Mouse (Mus musculus) lung, adult 2 months (tissue): ENCODE results near the gene Aig1. TPM values are rescaled to one million over a fixed set of nuclear protein-coding genes. Genes with fewer than 3 reads are reported as not detected.

Experiments
- DNase-seq: peaks from one replicate; pipeline ENCODE4 v3.0.0; 2022
- H3K4me1 ChIP-seq: fragments of 200-500 bp; 2 replicates; pipeline ENCODE4 v1.6.1; 2011; ENCODE audit warnings: low read length; ENCODE audit not compliant: control insufficient read depth, insufficient read depth
- H3K4me3 ChIP-seq: fragments of 200-500 bp; replicated peaks from 2 replicates; pipeline ENCODE3; 2011; ENCODE audit warnings: low read depth, mild to moderate bottlenecking, control low read depth, low read length; ENCODE audit errors: extremely low read depth
- CTCF ChIP-seq: fragments of 200-500 bp; IDR thresholded peaks from 2 replicates; pipeline ENCODE4 v1.5.1; 2011; ENCODE audit warnings: mild to moderate bottlenecking, low read length, control low read depth; ENCODE audit not compliant: insufficient read depth
- POLR2A ChIP-seq: fragments of 200-500 bp; IDR thresholded peaks from 2 replicates; pipeline ENCODE4 v1.6.1; 2011; ENCODE audit warnings: low read depth, mild to moderate bottlenecking, control low read depth, low read length, borderline replicate concordance; ENCODE audit errors: extremely low read depth
- whole genome bisulfite sequencing: fragments of 180-500 bp; shearing (Covaris S2); methylation state at CpG from one replicate; pipeline ENCODE4 v1.1.7; 2018; 5-methylcytosine and 5-hydroxymethylcytosine counted together
- polyA plus RNA-seq: library from polyadenylated mRNA; depleted of rRNA; stranded (reverse); fragments of >200 nt; gene quantifications from 2 replicates; pipeline ENCODE4 v1.2.3, GENCODE M21; 2012

Aig1 gene
- polyA plus RNA-seq, 1 experiment: 76.5 TPM

- 48% methylated on average over 7 of the region's 7 CpGs for WGBS
- H3K4me3 ChIP-seq: no peak overlapping the region
- DNase-seq: no peak
- H3K4me1 ChIP-seq: no peaks in the 10 kb centered on the region; the same call in 1 of the 2 replicates
- TF ChIP-seq POLR2A: no peak
These were observed 34.7 kb downstream of the Aig1 start for GRCm38 (mm10) chr10:13834056-13834455.

GRCm38 (mm10) chr10:13833066-13833566 is 35.7 kb downstream of the Aig1 start:
- no peaks in the 10 kb centered on the region; the same call in 1 of the 2 replicates for H3K4me1 ChIP-seq
- no peak overlapping the region for H3K4me3 ChIP-seq
- DNase-seq: no peak
- no peak for TF ChIP-seq CTCF
- no peak for TF ChIP-seq POLR2A
- WGBS: 76% methylated on average over 12 of the region's 12 CpGs

- H3K4me1 ChIP-seq: no peaks in the 10 kb centered on the region; the same call in 1 of the 2 replicates
- no peak for DNase-seq
- 60% methylated on average over 7 of the region's 7 CpGs for WGBS
- TF ChIP-seq CTCF: no peak
- H3K4me3 ChIP-seq: no peak overlapping the region
These were observed 36.2 kb downstream of the Aig1 start for GRCm38 (mm10) chr10:13832546-13833033.

- no peak overlapping the region for H3K4me3 ChIP-seq
- TF ChIP-seq POLR2A: no peak
- no peak for TF ChIP-seq CTCF
- DNase-seq: no peak
- H3K4me1 ChIP-seq: no peaks in the 10 kb centered on the region
- WGBS: 96% methylated on average over 8 of the region's 8 CpGs
These were observed 41.6 kb downstream of the Aig1 start for GRCm38 (mm10) chr10:13827150-13827549.

- Histone ChIP-seq H3K4me1 (no peaks in the 10 kb centered on the region), H3K4me3 (no peak overlapping the region)
- DNase-seq: no peak
- TF ChIP-seq POLR2A (no peak), CTCF (no peak)
- WGBS: 84% methylated on average over 5 of the region's 5 CpGs
These were observed 55.2 kb downstream of the Aig1 start for GRCm38 (mm10) chr10:13813591-13813990.

- WGBS: 80% methylated on average over 1 of the region's 1 CpGs
- TF ChIP-seq POLR2A: no peak
- no peak for TF ChIP-seq CTCF
- Histone ChIP-seq H3K4me1 (no peaks in the 10 kb centered on the region), H3K4me3 (no peak overlapping the region)
- DNase-seq: no peak
These were observed 60.5 kb downstream of the Aig1 start for GRCm38 (mm10) chr10:13808291-13808690.

GRCm38 (mm10) chr10:13806806-13807205 is 62.0 kb downstream of the Aig1 start:
- Histone ChIP-seq H3K4me1 (no peaks in the 10 kb centered on the region), H3K4me3 (no peak overlapping the region)
- TF ChIP-seq CTCF: no peak
- TF ChIP-seq POLR2A: no peak
- DNase-seq: no peak

- 90% methylated on average over 5 of the region's 5 CpGs for WGBS
- H3K4me1 ChIP-seq: no peaks in the 10 kb centered on the region
- no peak for DNase-seq
- TF ChIP-seq POLR2A: no peak
- TF ChIP-seq CTCF: no peak
- no peak overlapping the region for H3K4me3 ChIP-seq
These were observed 67.5 kb downstream of the Aig1 start for GRCm38 (mm10) chr10:13801296-13801695.

- DNase-seq: no peak
- WGBS: 77% methylated on average over 1 of the region's 1 CpGs
- Histone ChIP-seq H3K4me1 (no peaks in the 10 kb centered on the region), H3K4me3 (no peak overlapping the region)
- no peak for TF ChIP-seq CTCF
- no peak for TF ChIP-seq POLR2A
These were observed 75.3 kb downstream of the Aig1 start for GRCm38 (mm10) chr10:13793458-13793857.

GRCm38 (mm10) chr10:13792788-13793187 is 76.0 kb downstream of the Aig1 start:
- no peak for DNase-seq
- Histone ChIP-seq H3K4me1 (no peaks in the 10 kb centered on the region), H3K4me3 (no peak overlapping the region)
- TF ChIP-seq POLR2A (no peak), CTCF (no peak)
- 54% methylated on average over 8 of the region's 8 CpGs for WGBS
